Mouse (Mus musculus) ES-Bruce4 (cell line): ENCODE results near the gene Slc37a1. TPM values are rescaled to one million over a fixed set of nuclear protein-coding genes. Genes with fewer than 3 reads are reported as not detected.

ENCODE experiments used
- H3K27ac ChIP-seq: 2 replicates; pipeline ENCODE4 v1.5.1; 2012; ENCODE audit warnings: low read length, inconsistent platforms; ENCODE audit not compliant: insufficient read depth
- H3K27me3 ChIP-seq: 2 replicates; pipeline ENCODE4 v1.6.1; 2012; ENCODE audit warnings: mild to moderate bottlenecking, low read length, inconsistent platforms; ENCODE audit not compliant: control insufficient read depth, poor library complexity, insufficient read depth, severe bottlenecking
- H3K36me3 ChIP-seq: 2 replicates; pipeline ENCODE4 v1.6.1; 2012; ENCODE audit warnings: inconsistent platforms, mild to moderate bottlenecking, low read length, moderate library complexity; ENCODE audit not compliant: control insufficient read depth, poor library complexity, insufficient read depth, severe bottlenecking
- H3K4me1 ChIP-seq: one replicate; pipeline ENCODE4 v1.8.1; 2011; ENCODE audit warnings: low read length; ENCODE audit not compliant: control insufficient read depth, insufficient read depth
- H3K4me3 ChIP-seq: 2 replicates; pipeline ENCODE4 v1.5.1; 2011; ENCODE audit warnings: low read depth, mild to moderate bottlenecking, low read length
- H3K9ac ChIP-seq: 2 replicates; pipeline ENCODE4 v1.6.1; 2012; ENCODE audit warnings: low read depth, mild to moderate bottlenecking, inconsistent platforms; ENCODE audit not compliant: poor library complexity, severe bottlenecking
- H3K9me3 ChIP-seq: replicated peaks from 2 replicates; pipeline ENCODE4 v1.6.1; 2012; ENCODE audit warnings: mild to moderate bottlenecking, low read length, inconsistent platforms; ENCODE audit not compliant: control insufficient read depth, poor library complexity, insufficient read depth, severe bottlenecking
- CTCF ChIP-seq: IDR thresholded peaks from one replicate; pipeline ENCODE4 v1.8.1; 2011; ENCODE audit warnings: low read depth, low read length
- EP300 ChIP-seq: IDR thresholded peaks from 2 replicates; pipeline ENCODE4 v1.6.1; 2011; ENCODE audit warnings: low read depth, low read length; ENCODE audit not compliant: insufficient read depth
- POLR2A ChIP-seq: IDR thresholded peaks from one replicate; pipeline ENCODE4 v1.8.1; 2011; ENCODE audit warnings: low read length; ENCODE audit not compliant: insufficient read depth
- polyA plus RNA-seq: library from polyadenylated mRNA; stranded (reverse); fragments of >200 nt; gene quantifications from 2 replicates; pipeline ENCODE4 v1.2.4, GENCODE M21; 2011; ENCODE audit warnings: low read depth; ENCODE audit not compliant: missing spikeins, insufficient read depth, insufficient read length

Slc37a1 gene
- polyA plus RNA-seq, 1 experiment = 13.4 TPM

DNA sequence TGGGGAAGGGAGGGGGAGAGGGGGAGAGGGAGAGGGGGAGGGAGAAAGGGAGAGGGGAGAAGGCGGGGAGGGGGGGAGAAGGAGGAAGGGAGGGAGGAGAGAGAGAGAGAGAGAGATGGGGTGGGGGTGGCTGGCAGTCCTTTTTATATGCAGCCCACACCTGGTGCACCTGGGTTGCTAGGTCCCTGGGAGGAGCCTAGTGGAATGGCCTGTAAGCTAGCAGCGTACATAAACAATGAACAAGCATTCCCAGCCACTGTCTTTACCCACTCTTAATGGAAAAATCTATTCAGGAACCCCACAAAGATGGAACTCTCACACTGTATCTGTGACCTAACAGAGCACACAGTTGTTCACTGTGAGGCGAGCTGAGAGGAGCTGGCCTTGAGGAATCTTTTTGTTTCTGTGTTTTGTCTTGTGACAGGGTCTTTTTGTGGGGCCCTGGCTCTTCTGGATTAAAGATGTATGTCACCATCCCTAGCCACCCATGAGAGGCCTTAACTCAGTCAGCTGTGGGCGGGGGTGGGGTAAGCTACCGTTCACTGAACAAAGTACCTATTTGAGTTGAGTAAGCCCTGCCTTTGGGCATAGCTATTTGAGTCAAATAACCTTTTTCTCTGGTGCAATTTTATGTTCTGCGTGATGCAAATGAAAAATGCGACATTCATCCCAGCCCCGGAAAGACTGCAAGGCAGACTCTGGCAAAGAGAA lies 69.4 kb downstream of the Slc37a1 start:
- TF ChIP-seq CTCF (no peak), EP300 (no peak), POLR2A (no peak)
- H3K4me3 ChIP-seq = no peak overlapping the region
- H3K27ac ChIP-seq = no peak overlapping the region

DNA sequence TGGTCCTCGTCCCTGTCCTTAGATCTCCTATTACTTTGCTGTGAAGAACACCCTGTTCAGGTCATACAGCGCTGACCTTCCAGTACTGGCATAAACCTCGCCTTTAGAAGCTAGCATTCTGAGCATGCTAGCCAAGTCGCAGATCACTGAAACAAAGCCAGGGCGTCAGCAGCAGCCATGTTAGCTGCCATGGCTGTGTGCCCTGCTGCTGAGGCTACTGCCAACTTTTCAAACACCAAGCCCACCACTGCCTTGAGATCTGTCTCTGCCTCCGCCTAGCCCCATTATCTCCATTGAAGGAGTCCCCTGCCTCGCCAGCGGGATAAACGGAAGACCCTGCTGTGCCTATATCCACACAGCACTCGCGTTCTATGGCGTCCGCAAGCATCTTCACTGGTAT lies 74.0 kb downstream of the Slc37a1 start:
- Histone ChIP-seq H3K4me1 (no peaks in the 10 kb centered on the region), H3K27ac (no peak overlapping the region), H3K36me3 (no peaks in the 10 kb centered on the region), H3K27me3 (no peaks in the 10 kb centered on the region), H3K9me3 (no peaks in the 10 kb centered on the region), H3K9ac (no peak overlapping the region), H3K4me3 (peak overlapping the region; percentile 20)
- TF ChIP-seq POLR2A (no peak), EP300 (no peak), CTCF (no peak)

More for the DNA sequence above, 69.4 kb downstream of the Slc37a1 start:
- Histone ChIP-seq H3K4me1 (peaks cover 4% of the 10 kb centered on the region), H3K27me3 (no peaks in the 10 kb centered on the region), H3K36me3 (no peaks in the 10 kb centered on the region), H3K9me3 (no peaks in the 10 kb centered on the region), H3K9ac (no peak overlapping the region)

DNA sequence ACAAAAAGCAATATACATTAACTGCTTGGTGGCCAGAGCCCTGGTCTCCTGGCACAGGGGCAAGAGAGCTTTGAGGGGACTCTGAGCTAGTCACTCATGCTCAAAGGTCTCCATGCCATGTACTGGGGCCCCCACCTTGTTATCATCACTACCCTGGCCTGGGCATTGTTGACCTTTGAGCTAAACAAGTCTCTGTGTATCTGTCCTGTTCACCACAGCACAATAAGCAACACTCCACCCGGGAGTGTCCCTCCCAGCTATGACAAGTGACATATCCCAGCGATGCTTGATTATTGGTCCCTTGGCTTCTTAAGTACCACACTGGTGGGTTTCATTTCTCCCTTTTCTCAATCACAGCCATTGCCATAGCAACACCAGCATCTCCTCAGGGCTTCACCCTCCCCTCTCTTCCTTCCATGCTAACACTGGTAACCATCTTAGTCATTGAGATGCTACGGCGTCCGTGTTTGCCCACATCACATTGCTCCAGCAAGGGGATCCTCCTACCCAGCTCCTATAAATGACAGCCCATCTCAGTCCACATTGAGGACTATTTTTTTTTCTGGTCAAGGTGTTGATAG lies 79.1 kb downstream of the Slc37a1 start:
- Histone ChIP-seq H3K27me3 (no peaks in the 10 kb centered on the region; the same call in 1 of the 2 replicates), H3K36me3 (no peaks in the 10 kb centered on the region), H3K9me3 (no peaks in the 10 kb centered on the region), H3K9ac (no peak overlapping the region), H3K4me1 (no peaks in the 10 kb centered on the region), H3K27ac (no peak overlapping the region), H3K4me3 (no peak overlapping the region)
- TF ChIP-seq EP300 (no peak), CTCF (no peak), POLR2A (no peak)

DNA sequence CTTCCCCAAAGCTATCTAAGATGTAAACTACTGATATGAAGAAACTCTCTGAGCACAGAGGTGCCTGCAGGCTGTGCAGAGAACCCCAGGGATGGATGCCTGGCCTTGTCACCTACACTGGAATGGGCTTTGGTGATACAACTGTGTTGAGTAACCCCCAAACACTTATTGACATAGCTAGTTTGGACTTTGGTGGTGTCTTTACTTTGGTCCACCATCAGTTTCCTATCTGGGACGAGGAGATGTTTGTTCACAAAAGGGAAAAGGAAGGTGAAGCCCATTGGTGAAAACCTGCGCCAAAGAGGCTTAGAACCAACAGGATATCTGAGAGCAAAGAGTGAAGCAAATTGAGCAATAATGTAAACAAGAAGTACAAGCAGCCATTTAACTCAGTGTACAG lies 83.6 kb downstream of the Slc37a1 start:
- no peaks in the 10 kb centered on the region for H3K4me1 ChIP-seq
- H3K36me3 ChIP-seq = no peaks in the 10 kb centered on the region
- H3K27me3 ChIP-seq = no peaks in the 10 kb centered on the region; the same call in 1 of the 2 replicates
- H3K9ac ChIP-seq = no peak overlapping the region
- H3K4me3 ChIP-seq = no peak overlapping the region
- no peaks in the 10 kb centered on the region for H3K9me3 ChIP-seq
- TF ChIP-seq EP300 (no peak), POLR2A (no peak), CTCF (no peak)
- no peak overlapping the region for H3K27ac ChIP-seq

DNA sequence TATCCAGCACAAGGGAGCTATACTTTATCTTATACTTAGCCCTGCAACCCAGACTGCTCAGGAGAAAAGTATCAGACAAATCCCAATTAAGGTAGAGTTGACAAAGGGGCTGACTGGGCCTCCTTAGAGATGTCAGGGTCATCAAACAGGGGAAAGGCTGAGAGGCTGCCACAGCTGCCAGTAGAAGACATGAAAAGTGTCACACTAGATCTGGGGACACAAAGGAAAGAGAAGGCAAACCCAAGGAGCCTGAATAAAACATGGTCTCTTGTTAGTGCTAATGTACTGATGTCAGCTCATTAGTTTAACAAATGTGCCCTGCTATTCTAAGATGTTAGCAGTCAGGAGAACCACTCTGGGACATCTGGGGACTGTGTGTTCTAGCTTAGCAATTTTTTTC lies 84.3 kb downstream of the Slc37a1 start:
- H3K4me1 ChIP-seq = no peaks in the 10 kb centered on the region
- H3K36me3 ChIP-seq = no peaks in the 10 kb centered on the region
- no peak for TF ChIP-seq EP300
- no peak for TF ChIP-seq CTCF
- TF ChIP-seq POLR2A = no peak
- H3K4me3 ChIP-seq = no peak overlapping the region
- no peaks in the 10 kb centered on the region for H3K9me3 ChIP-seq
- H3K27me3 ChIP-seq = no peaks in the 10 kb centered on the region; the same call in 1 of the 2 replicates
- no peak overlapping the region for H3K9ac ChIP-seq
- no peak overlapping the region for H3K27ac ChIP-seq

DNA sequence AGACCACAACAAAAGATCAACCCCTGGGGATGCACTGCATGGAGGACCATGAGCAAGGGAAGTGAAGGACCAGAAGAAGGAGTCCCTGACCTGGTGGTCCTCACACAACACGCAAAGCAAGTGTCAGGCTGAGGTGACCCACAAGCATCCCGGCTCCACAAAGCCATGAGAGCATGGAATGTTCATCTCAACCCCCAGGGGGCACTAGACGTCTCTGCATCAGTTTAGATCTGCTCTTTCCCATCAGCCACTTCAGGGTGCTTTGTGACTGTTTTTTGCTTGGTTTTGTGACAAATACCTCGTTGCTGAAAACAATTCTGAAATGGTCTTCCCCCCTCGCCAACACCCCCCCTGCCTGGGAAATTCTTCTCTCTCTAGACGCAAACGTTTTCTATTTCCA lies 91.4 kb downstream of the Slc37a1 start:
- Histone ChIP-seq H3K27ac (no peak overlapping the region), H3K9ac (no peak overlapping the region), H3K4me3 (no peak overlapping the region), H3K27me3 (no peaks in the 10 kb centered on the region), H3K9me3 (no peaks in the 10 kb centered on the region), H3K4me1 (no peaks in the 10 kb centered on the region), H3K36me3 (no peaks in the 10 kb centered on the region)
- peak; percentile 72 for TF ChIP-seq CTCF
- no peak for TF ChIP-seq EP300
- no peak for TF ChIP-seq POLR2A
